Mouse (Mus musculus) midbrain, embryonic 16.5 days (tissue): Measurements from ENCODE around the gene Agpat1. TPM values are rescaled to one million over a fixed set of nuclear protein-coding genes. Genes with fewer than 3 reads are reported as not detected.
A peak's percentile ranks its signal among the peaks of the same experiment; 100 is the strongest.

Experiments used
- ATAC-seq: fragments of 200-750 bp; cut with Nextera tagmentation; 2 replicates; pipeline ENCODE4 v1.8.0; 2017; ENCODE audit warnings: moderate TSS enrichment
- H3K27ac ChIP-seq: fragments of 300-500 bp; sonication (generic); 2 replicates; pipeline ENCODE4 v1.5.1; 2014; ENCODE audit warnings: mild to moderate bottlenecking, low read length, mixed read lengths
- H3K27me3 ChIP-seq: fragments of 300-500 bp; sonication (generic); 2 replicates; pipeline ENCODE4 v1.6.1; 2014; ENCODE audit warnings: low read depth, low read length, mixed read lengths; ENCODE audit not compliant: control insufficient read depth, insufficient read depth
- H3K36me3 ChIP-seq: fragments of 300-500 bp; sonication (generic); 2 replicates; pipeline ENCODE4 v1.6.1; 2014; ENCODE audit warnings: mild to moderate bottlenecking, low read length, moderate library complexity, mixed read lengths; ENCODE audit not compliant: control insufficient read depth, insufficient read depth
- H3K4me1 ChIP-seq: fragments of 300-500 bp; sonication (generic); 2 replicates; pipeline ENCODE4 v1.6.1; 2014; ENCODE audit warnings: mild to moderate bottlenecking, low read length, mixed read lengths; ENCODE audit not compliant: control insufficient read depth, insufficient read depth
- H3K4me2 ChIP-seq: fragments of 300-500 bp; sonication (generic); 2 replicates; pipeline ENCODE4 v1.6.1; 2014; ENCODE audit warnings: mild to moderate bottlenecking, low read length, mixed read lengths
- H3K4me3 ChIP-seq: fragments of 300-500 bp; sonication (generic); 2 replicates; pipeline ENCODE4 v1.5.1; 2014; ENCODE audit warnings: low read depth, mild to moderate bottlenecking, low read length, moderate library complexity, mixed read lengths
- H3K9ac ChIP-seq: fragments of 300-500 bp; sonication (generic); 2 replicates; pipeline ENCODE4 v1.6.1; 2014; ENCODE audit warnings: low read depth, low read length, mixed read lengths
- H3K9me3 ChIP-seq: fragments of 300-500 bp; sonication (generic); replicated peaks from 2 replicates; pipeline ENCODE4 v1.6.1; 2014; ENCODE audit warnings: mild to moderate bottlenecking, low read length, mixed read lengths; ENCODE audit not compliant: control insufficient read depth, poor library complexity, severe bottlenecking
- WGBS: fragments of 180-500 bp; shearing (Covaris S2); extraction: QIAGEN DNeasy Blood & Tissue Kit; methylation state at CpG from one replicate; pipeline ENCODE4 v1.1.7; 2014; 5-methylcytosine and 5-hydroxymethylcytosine counted together
- polyA plus RNA-seq: library from polyadenylated mRNA; unstranded; fragments of >200 nt; fragmentation: Nextera tagmentation; extraction: Ambion mirVana; gene quantifications from 2 replicates; pipeline ENCODE4 v1.2.1, GENCODE M21; 2015

Agpat1 gene
- polyA plus RNA-seq, 1 experiment from 2014 or later, result 118 TPM

DNA sequence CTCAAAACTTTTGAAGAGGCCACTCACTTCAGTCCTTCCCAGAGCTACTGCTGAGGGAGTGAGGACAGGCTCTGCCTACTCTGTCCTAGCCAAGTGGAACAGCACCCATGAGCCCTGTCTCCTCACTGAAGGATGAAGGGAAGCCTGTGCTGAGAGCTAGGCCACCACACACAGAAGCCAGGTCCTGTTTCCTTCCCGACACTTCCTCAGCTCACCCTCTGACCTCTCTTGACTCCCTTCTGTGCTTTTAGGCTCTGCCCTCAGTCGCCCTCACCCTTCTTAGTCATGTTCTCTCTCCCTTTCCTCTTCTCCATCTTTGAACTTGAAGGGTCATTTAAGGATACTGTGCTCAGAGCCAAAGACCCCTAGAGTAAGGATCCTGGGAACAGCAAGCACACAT, 53.2 kb downstream of the Agpat1 start:
- Histone ChIP-seq H3K9me3 (no peaks in the 10 kb centered on the region), H3K36me3 (peaks cover 13% of the 10 kb centered on the region), H3K4me1 (no peaks in the 10 kb centered on the region), H3K9ac (no peak overlapping the region), H3K27me3 (peaks cover 14% of the 10 kb centered on the region), H3K4me2 (no peak overlapping the region), H3K27ac (no peak overlapping the region), H3K4me3 (no peak overlapping the region)
- no peak for ATAC-seq
- WGBS, result 46% methylated on average over 2 of the region's 2 CpGs

DNA sequence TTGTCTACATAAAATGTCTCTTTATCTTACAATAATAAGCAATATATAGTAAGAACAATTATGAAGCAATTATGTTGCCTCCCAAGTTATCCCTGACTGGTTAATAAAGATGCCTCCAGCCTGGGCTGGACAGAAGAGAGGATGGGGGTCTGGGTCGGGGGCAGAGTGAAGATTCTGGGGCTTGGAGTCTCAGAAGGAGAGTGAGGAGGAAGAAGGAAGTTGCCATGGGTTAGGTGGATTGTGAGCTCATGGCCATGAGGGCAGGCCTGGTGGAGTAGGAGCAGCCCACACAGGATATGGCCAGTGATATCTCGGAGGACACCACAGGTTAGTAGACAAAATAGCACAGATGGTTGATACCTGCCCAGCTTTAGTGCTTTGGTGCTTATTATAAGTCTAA, 54.1 kb downstream of the Agpat1 start:
- H3K27me3 ChIP-seq, result peaks cover 14% of the 10 kb centered on the region
- H3K4me1 ChIP-seq, result no peaks in the 10 kb centered on the region
- ATAC-seq, result no peak
- H3K4me2 ChIP-seq, result no peak overlapping the region
- WGBS, result 84% methylated on average over 2 of the region's 2 CpGs
- H3K4me3 ChIP-seq, result no peak overlapping the region
- no peak overlapping the region for H3K27ac ChIP-seq
- H3K36me3 ChIP-seq, result peaks cover 7% of the 10 kb centered on the region
- H3K9me3 ChIP-seq, result no peaks in the 10 kb centered on the region
- no peak overlapping the region for H3K9ac ChIP-seq

DNA sequence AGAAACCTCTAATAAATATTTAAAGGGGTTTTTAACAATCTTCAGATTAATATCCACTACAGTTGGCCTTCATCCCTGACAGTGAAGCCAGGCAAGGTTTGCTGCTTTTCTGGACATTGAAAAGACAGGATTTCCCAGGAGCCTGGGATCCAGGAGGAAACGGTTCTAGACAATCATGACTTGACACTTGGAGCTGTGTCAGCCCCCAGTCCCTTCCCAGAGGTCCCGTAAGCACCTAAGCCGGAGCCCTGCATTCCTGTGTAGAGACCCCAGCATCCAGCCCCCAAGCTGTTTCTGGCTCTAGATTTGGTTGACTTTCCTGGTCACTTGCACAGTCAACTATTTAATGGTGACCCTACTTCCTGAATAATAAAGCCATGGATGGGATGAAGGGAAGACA, 54.5 kb downstream of the Agpat1 start:
- Histone ChIP-seq H3K27ac (no peak overlapping the region), H3K4me3 (no peak overlapping the region), H3K9ac (no peak overlapping the region), H3K4me2 (no peak overlapping the region), H3K27me3 (peaks cover 14% of the 10 kb centered on the region), H3K9me3 (no peaks in the 10 kb centered on the region), H3K4me1 (no peaks in the 10 kb centered on the region), H3K36me3 (peaks cover 4% of the 10 kb centered on the region)
- ATAC-seq, result no peak
- WGBS, result 84% methylated on average over 3 of the region's 3 CpGs

DNA sequence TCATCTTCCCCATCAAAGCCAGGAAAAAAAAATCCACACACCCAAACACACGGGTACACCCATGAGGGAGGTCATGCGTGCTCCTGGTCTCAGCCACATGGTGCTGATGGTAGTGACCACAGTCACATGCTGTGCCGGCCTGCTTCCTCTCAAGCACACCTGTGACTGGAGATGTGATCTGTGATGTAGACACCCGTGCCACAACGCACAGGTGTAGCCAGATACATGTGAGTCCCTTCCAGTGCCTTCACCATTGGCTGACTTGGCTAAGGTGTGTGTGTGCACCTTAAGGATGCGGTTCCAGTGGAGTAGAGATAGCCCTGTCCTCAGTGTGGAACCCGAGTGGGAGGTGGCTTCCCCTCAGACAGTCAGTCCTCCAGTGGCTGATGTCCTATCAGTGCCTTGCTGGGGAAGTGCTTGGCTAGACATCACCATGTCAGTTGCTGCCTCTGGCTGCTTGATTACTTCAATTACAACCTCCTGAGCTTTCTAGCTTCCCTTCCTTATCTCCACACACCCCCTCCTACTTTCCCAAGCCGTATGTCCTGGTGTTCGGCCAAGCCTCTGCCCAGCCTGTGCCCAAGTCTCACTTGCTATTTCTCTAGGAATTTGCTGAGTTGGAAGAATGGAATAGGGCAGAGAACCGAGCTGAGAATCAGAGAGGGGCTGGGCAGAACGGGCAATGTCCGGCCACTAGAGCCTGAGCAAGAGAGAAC, 55.3 kb downstream of the Agpat1 start:
- H3K4me2 ChIP-seq, result no peak overlapping the region
- WGBS, result 69% methylated on average over 12 of the region's 12 CpGs
- no peak for ATAC-seq
- no peaks in the 10 kb centered on the region for H3K4me1 ChIP-seq
- H3K9ac ChIP-seq, result no peak overlapping the region
- no peak overlapping the region for H3K4me3 ChIP-seq
- no peak overlapping the region for H3K27ac ChIP-seq
- H3K36me3 ChIP-seq, result no peaks in the 10 kb centered on the region
- H3K27me3 ChIP-seq, result peaks cover 14% of the 10 kb centered on the region
- H3K9me3 ChIP-seq, result no peaks in the 10 kb centered on the region

DNA sequence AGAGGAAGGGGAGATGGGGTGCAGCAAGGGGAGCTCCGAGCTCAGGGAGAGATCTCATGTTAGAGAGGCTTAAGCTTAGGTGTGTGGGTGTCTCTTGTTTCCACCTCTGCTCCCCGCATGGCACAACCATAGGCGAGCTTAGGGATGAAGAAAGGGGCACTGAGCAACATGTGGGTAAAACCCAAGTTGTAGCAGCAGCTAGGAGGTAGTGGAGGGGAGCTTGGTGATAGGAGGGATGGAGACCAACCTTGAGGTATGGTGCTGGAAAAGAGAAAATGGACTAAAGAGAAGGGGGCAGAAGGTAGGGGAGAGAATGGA, 55.8 kb downstream of the Agpat1 start:
- Histone ChIP-seq H3K27me3 (peaks cover 14% of the 10 kb centered on the region), H3K4me1 (no peaks in the 10 kb centered on the region), H3K27ac (no peak overlapping the region), H3K9ac (no peak overlapping the region), H3K36me3 (no peaks in the 10 kb centered on the region), H3K4me3 (no peak overlapping the region), H3K4me2 (no peak overlapping the region), H3K9me3 (no peaks in the 10 kb centered on the region)
- 68% methylated on average over 3 of the region's 3 CpGs for WGBS
- ATAC-seq, result no peak

DNA sequence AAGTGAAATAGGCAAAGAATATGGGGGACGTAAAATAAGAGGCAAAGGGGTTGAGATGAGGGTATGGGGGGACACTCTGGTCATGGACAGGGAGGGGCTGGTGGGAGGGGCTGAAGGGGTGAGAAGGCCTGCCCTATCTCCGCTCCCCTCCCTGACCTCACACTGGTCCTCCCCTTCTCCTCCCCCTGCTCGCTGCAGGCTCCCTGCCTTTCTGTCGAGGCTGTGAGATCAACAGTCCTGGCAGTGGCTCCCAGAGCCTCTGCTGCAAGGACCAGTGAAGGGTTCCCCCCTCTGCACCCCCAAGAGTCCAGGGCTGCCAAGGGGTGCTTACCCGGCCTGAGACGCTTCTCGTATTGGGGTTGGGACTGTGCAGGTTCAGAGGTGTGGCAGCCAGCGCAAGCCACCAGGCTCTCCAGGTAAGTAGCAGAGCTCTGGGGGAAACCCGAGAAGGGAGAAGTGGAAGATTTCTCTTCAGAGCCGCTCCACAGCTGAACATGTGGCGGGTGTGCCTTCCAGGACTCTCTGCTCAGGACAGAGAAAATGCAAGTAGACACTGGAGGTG, 56.3 kb downstream of the Agpat1 start:
- Histone ChIP-seq H3K27ac (no peak overlapping the region), H3K9ac (no peak overlapping the region), H3K4me2 (no peak overlapping the region), H3K4me1 (no peaks in the 10 kb centered on the region), H3K27me3 (peaks cover 14% of the 10 kb centered on the region), H3K36me3 (no peaks in the 10 kb centered on the region), H3K9me3 (no peaks in the 10 kb centered on the region), H3K4me3 (no peak overlapping the region)
- ATAC-seq, result no peak
- WGBS, result 38% methylated on average over 10 of the region's 11 CpGs

DNA sequence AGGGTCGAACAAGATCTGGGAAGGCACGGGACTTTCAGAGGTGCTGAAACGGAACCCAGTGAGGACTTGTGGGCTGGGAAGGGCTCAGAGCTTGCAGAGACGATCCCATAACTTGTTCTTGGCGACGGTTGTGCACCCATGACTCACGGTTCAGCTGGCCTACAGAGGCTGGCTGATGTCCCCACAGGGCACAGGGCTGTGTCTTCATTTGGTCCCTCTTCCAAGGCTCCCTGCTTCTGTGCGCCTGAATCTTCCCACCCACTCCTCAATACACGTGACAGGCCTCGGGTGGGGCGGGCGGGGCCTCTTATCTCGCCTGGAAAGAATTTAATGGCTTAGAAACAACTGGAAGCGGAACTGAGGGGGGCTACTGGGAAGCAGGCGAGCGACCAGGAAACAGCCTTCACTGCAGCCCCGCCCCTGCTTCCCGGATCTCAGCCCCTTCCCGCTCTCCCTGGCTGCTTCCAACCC, 57.1 kb downstream of the Agpat1 start:
- Histone ChIP-seq H3K4me2 (peak overlapping the region; percentile 37), H3K4me3 (no peak overlapping the region), H3K9ac (no peak overlapping the region), H3K27ac (no peak overlapping the region), H3K36me3 (no peaks in the 10 kb centered on the region), H3K4me1 (no peaks in the 10 kb centered on the region), H3K27me3 (peaks cover 14% of the 10 kb centered on the region), H3K9me3 (no peaks in the 10 kb centered on the region)
- ATAC-seq, result no peak
- WGBS, result 9% methylated on average over 19 of the region's 19 CpGs

DNA sequence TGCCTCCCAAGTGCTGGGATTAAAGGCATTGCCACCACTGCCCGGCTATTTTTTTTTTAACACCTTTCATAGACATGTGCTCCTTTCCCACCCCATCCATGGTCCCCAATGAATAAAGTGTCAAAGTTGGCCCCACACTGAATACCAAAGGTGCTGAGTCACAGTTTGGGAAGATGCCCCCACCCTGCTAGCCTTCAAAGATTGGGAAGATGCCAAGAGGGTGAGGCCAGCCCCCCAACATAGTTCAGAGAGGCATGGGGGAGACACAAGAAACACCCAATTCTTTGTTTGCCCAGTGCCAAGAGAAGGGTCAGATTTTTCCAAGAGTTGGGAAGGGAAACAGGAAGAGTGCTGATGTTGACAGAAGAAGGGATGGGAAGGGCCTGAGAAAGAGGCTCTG, 58.4 kb downstream of the Agpat1 start:
- peaks cover 14% of the 10 kb centered on the region for H3K27me3 ChIP-seq
- no peak overlapping the region for H3K4me2 ChIP-seq
- no peaks in the 10 kb centered on the region for H3K4me1 ChIP-seq
- WGBS, result 88% methylated on average over 1 of the region's 1 CpGs
- no peak overlapping the region for H3K9ac ChIP-seq
- H3K27ac ChIP-seq, result no peak overlapping the region
- no peaks in the 10 kb centered on the region for H3K9me3 ChIP-seq
- H3K4me3 ChIP-seq, result no peak overlapping the region
- ATAC-seq, result no peak
- no peaks in the 10 kb centered on the region for H3K36me3 ChIP-seq

DNA sequence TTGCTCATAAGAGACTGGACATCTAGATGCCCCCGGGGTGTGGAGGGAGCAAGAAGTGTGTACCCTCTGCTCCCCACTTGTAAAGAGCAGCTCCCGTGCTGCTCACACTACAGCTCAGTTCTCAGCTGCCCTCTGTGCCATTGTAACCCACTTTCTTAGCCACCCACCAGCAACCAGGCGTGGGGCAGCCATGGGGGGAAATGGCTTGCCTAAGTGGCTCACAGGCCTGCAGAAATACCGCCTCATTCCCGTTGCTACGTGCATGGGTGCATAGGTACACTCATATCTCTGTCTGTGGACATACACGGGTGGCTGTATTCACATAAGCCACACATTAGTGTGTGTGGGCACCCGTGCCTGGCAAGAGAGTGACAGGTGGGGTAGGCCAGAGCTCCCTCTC, 58.9 kb downstream of the Agpat1 start:
- no peaks in the 10 kb centered on the region for H3K4me1 ChIP-seq
- H3K9ac ChIP-seq, result no peak overlapping the region
- no peak for ATAC-seq
- WGBS, result 88% methylated on average over 8 of the region's 8 CpGs
- peaks cover 14% of the 10 kb centered on the region for H3K27me3 ChIP-seq
- H3K4me2 ChIP-seq, result no peak overlapping the region
- H3K36me3 ChIP-seq, result no peaks in the 10 kb centered on the region
- H3K27ac ChIP-seq, result no peak overlapping the region
- H3K9me3 ChIP-seq, result no peaks in the 10 kb centered on the region
- H3K4me3 ChIP-seq, result no peak overlapping the region
